Mouse (Mus musculus) adipose tissue, adult 10 weeks (tissue): ENCODE data around the gene Unc13b. TPM values are rescaled to one million over a fixed set of nuclear protein-coding genes. Genes with fewer than 3 reads are reported as not detected.

ENCODE experiments used
- polyA plus RNA-seq: library from polyadenylated mRNA; stranded (reverse); fragments of 350-450 nt; fragmentation: Illumina TruSeq; extraction: RNeasy Lipid Tissue Mini Kit (QIAGEN cat#74804); gene quantifications from one replicate; pipeline ENCODE4 v1.2.3, GENCODE M21; 2014; ENCODE audit warnings: low read depth, low replicate concordance

Unc13b gene
- polyA plus RNA-seq, result 22.2 TPM

DNA sequence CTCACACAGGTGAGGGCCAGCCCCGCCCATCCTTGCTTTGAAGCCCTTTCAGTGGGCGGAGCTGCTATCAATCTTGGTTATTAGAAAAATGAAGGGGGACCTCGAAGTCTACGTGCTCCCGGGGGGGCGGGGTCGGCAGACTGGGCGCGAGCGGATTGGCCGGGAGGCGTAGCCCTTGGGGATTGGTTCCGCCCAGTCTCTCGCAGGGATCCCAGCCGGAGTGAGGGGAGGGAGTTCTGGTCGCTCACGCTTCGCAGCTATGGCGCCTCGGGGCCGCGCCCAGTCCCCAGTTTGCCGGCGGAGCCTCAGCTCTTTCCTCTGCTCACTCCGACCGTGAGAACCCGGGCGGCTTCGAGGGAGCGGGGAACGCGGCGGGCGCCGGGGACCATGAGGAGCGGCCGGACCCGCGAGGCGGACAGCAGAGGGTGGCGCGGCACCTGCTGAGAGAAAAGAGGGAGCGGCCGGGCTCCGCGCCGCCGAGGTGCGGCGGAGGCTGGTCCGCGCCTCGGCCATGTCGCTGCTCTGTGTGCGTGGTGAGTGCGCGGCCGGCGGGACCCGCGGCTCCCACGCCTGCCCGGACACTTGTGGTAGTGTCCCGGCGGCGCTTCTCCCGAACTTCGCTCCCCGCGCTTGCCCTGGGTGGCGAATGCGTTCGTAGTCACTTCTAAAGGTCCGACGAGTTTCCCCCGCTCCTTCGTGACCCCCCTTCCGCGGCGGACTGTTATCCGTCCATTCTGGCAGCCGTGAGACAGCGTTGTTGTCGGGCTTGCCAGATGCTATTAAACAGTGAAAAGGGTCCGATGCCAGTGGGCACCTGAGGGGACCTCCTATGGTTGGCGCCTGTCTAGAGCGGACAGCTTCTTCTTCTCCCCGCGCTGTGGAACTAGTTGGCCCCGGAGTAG, at the start of gene Unc13b:
Unc13b (plus strand) TSS at position 201 of the 902 bp plus-strand sequence.

DNA sequence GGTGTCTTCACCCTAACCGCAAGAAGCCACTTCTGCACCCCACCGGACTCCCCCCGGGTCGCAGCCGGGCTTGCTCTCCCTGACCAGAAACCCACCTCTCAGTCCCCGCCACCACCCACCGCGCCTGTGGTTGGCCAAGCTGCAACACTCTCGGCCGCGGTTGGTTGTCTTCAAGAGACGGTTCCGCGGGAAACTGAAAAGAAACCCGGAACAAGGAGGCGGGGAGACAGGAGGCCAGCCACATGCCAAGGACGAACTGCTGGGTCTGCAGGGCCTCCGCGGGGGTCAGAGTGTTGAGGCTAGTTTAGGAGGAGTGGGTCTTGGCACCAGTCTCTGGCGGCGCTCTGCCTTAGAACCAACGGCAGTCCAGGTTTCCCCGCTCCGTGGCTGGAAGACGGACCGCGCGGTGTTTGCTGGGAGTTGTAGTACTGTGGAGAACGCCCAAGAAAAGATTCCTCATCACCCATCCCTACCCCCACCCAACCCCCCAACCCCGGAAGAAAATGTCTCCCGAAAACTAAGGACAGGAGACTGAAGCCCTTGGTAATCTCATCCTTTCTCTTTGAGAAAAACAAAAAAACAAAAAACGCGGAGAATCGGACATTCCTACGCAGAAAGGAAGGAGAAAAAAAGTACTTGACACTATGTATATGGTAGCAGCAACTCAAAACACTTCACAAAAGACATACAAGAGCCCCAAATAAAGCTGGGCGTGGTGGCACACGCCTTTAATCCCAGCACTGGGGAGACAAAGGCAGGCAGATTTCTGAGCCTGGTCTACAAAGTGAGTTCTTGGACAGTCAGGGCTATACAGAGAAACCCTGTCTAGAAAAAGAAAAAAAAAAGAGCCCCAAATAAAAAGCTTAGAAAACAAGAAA, 48.4 kb upstream of the Unc13b start, which contains the start of gene Fancg:
Fancg (minus strand) TSS at position 346 of the 878 bp plus-strand sequence.

DNA sequence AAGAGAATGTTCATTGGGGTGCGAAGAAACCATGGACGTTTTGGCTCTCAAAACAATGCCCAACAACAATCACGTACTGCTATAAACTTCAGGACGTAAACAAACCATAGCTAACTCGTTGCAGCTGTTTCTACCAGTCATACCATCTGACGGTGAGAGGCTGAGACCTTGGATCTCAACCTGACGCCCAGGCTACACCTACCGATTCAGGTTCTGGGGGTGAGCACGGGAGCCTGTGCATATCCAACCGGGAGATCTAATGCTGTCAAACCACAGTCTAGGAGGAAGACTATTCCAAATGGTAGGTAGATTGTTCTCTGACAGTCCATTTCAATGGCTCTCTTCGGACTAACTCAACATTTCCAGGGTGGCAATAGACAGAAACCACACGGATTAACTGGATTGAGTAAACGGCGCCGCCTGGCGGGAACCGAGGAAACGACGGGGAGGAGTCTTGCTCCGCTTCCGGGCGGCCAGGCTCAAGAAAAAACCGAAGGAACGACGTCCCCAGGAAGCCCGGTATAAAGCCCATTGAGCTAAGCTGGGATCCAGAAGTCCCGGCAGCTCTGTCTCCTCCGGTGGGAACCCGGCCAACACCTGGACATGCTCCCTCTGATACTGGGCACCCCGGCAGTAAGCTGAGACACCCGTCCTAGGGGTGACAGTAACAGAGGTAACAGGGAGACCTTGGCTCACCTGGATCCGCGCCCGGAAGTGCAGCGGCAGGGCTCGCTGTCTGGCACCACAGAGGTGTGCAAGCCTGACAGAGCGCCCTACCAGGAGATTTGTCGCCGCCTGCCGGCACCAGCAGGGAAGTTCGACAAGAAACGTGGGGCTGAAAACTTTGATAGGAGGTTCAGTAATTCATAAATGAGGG, 33.4 kb upstream of the Unc13b start, which contains the start of gene Pigo:
Pigo (minus strand) TSS at position 736 of the 877 bp plus-strand sequence.

DNA sequence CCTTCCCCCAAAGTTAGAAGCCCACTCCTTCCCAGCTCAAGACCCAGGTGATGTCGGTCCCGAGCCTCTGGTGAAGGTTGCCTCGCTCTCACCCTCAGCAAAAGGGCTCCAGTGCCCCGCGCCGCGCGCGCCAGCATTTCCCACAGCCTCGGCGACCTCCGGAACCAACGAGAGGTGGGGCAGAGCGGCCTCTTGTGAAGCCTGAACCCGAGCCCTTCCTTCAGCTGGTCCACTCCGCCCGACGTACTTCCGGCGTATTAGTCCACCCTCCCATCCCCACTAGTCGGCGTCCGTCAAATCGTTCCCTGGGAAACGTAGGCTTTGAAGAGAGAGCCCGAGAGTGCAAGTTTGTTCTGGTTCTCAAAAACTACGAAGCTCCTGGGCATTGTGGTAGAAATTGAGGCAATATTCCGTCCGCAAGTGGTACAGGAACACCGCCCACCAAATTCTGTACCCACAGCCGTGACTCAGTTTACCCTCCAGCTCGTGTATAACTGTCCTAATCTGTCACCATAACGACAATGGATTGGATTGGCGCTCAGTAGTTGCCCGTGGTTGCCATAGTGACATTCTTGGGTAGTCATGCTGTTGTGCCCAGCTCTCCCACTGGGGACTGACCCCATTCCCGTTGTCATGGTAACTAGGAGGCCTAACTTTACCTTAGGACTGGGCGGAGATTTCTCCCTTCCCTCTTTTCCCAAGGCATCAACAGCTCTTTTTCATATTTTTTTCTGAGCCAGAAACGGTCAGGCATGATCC, 27.3 kb upstream of the Unc13b start, which contains the start of gene Stoml2:
Stoml2 (minus strand) TSS at position 474 of the 759 bp plus-strand sequence.

DNA sequence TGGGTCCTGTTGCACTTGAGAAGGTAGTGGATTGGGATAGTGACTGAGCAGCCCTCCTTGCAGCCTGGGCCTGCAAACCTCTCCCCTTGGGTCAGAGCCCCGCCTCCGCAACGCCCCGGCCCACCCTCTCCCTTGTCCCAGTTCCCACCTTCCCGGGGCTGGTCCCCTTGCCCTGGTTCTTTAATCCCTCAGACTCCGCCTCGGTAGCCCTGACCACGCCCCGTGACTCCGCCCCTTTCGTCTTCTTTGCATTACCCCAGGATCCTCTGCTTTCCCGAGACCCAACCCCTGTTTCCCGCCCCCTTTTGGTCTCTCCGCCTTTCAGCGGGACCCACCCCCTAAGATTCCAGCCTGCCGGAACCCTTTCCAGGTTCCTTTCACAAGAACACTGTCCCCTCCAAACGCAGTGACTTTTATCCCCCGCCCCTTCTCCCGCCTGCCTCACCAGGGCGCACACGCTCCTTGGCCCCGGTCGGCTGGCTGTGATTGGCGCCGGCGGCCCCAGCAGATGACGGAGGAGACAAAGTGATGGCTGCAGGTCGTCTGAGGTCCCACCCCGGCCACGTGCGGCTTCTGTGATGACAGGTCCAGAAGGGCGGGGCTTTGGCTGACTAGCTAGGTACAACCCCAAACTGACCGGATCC, 13.0 kb upstream of the Unc13b start, which contains the start of gene Fam214b:
Fam214b (minus strand) TSS at position 562 of the 644 bp plus-strand sequence.

DNA sequence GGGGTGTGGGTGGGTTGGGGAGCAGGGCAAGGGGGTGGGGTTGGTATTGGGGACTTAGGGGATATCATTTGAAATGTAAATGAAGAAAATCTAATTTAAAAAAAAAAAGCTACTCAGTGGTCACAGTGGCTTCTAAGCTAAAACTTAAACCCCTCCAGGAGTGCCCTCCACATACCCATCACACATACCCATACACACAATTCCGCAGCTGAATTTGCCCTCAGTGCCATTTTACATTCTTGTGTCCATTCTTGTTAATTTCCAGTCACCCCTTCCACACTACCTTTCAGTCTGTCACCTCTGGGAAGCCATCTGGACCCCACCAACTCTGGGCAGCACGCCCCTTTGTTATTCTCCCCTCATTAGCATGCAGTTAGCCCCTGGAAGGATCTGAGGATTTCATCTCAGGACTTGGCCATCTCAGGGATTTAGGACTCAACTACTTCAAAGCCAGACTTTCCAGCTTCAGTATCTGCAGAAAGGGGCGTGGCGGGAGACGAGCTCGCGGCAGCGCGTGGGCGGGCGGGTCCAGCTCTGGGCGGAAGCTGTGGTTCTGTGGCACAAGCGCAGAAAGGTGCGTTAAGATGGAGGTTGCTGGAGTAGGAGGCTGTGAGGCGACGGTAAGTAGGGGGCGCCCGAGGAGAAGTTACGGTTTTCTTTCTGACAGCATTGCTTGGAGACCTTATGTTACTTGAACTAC, 208.0 kb downstream of the Unc13b start, which contains the start of gene Atp8b5:
Atp8b5 (plus strand) TSS at position 537 of the 700 bp plus-strand sequence.

Other genes starting within 250 kb of the Unc13b start
- gene Fam205a1, start 205.1 kb upstream of the Unc13b start, polyA plus RNA-seq, result 0.31 TPM
- not detected for gene Gm12394, start 202.2 kb upstream of the Unc13b start, polyA plus RNA-seq
- gene Fam205c, start 184.7 kb upstream of the Unc13b start, polyA plus RNA-seq, result 7.8 TPM
- gene Phf24, start 142.3 kb upstream of the Unc13b start, polyA plus RNA-seq, result 1.0 TPM
- 12.6 TPM for gene Dnajb5, start 109.1 kb upstream of the Unc13b start, polyA plus RNA-seq
- 0.30 TPM for gene 1700022I11Rik, start 89.3 kb upstream of the Unc13b start, polyA plus RNA-seq
- 276 TPM for gene Vcp, start 58.4 kb upstream of the Unc13b start, polyA plus RNA-seq
- 8.8 TPM for gene Fancg, start 48.4 kb upstream of the Unc13b start, polyA plus RNA-seq
- gene Pigo, start 33.1 kb upstream of the Unc13b start, polyA plus RNA-seq, result 19.7 TPM
- 70.3 TPM for gene Stoml2, start 27.2 kb upstream of the Unc13b start, polyA plus RNA-seq
- 32.3 TPM for gene Fam214b, start 12.7 kb upstream of the Unc13b start, polyA plus RNA-seq
- 1.4 TPM for gene Atp8b5, start 208.2 kb downstream of the Unc13b start, polyA plus RNA-seq